Mouse (Mus musculus): ENCODE measurements at regions not wholly inside any gene's neighbourhood (a gene's known extent, or its start where the extent isn't known, plus 50 kb on each side); places are given as distances from the start of the nearest gene placed in this dataset.

DNA sequence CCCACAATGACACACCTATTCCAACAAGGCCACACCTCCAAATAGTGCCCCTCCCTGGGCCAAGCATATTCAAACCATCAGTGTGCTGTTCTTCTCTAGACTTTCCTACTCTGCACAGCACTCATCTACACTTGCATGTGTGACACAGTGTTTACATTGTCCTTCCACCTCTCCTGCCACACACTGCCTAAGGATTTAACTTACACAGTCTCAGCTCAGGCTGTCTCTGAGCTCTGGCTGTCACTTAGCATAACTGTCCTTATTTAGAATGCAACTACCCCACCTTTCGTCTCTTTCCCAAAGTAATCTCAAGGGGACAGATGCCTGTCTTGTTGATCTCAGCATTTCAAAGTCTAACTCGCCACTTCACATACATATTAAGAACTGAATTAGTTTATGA is 61.2 kb upstream of the Ptprk start:
- WGBS = 76% methylated on average over 2 of the region's 2 CpGs
- H3K4me3 ChIP-seq = no peak overlapping the region
- 0 out of 2 replicates have a peak, but pooled peaks cover 3% of the 10 kb centered on the region for H3K4me1 ChIP-seq (replicated peaks)
- no peaks in the 10 kb centered on the region for H3K36me3 ChIP-seq
- DNase-seq (ENCODE audit: low spot score) = no peak
- no peaks in the 10 kb centered on the region for H3K27me3 ChIP-seq (ENCODE audit: insufficient read depth, poor library complexity, severe bottlenecking)
- H3K27ac ChIP-seq = no peak overlapping the region
- no peaks in the 10 kb centered on the region for H3K9me3 ChIP-seq

GRCm38 (mm10) chr10:28014306-28014825 is 60.3 kb upstream of the Ptprk start:
- WGBS = 50% methylated on average over 2 of the region's 2 CpGs
- no peak for DNase-seq (ENCODE audit: low spot score)
- no peak overlapping the region for H3K4me3 ChIP-seq
- H3K27me3 ChIP-seq (ENCODE audit: insufficient read depth, poor library complexity, severe bottlenecking) = no peaks in the 10 kb centered on the region
- no peaks in the 10 kb centered on the region for H3K9me3 ChIP-seq
- no peak overlapping the region for H3K27ac ChIP-seq
- H3K36me3 ChIP-seq = no peaks in the 10 kb centered on the region
- 0 out of 2 replicates have a peak, but pooled peaks cover 3% of the 10 kb centered on the region for H3K4me1 ChIP-seq (replicated peaks)

Data from hindbrain, embryonic 10.5 days (tissue).